10 mouse cellular contexts compared by ENCODE assay signal in genomic region chr9:103120231-103120630, GRCm38 (mm10). TPM values are rescaled to one million over a fixed set of nuclear protein-coding genes. Genes with fewer than 3 reads are reported as not detected.
DNase-seq lines count a peak whose midpoint lies in the region; ATAC-seq and TF ChIP-seq lines count a peak whose summit lies in the region.
"Had no signal": no experiment of that assay in that cellular context is flagged by ENCODE, and none has a peak within 500 bp of the region (broad histone marks: within the 10 kb centered on the region; RNA-seq: fewer than 3 reads in every experiment).

No protein-coding gene starts in this region.

- no peak overlapping the region for H3K4me3 ChIP-seq in liver, embryonic 14.5 days (ENCODE audit: insufficient read depth in 1 of 2, low read depth in 2 of 2, low read length in 2 of 2)
- no peak overlapping the region for H3K4me3 ChIP-seq in limb, embryonic 10.5 days
- H3K4me3 ChIP-seq: limb, embryonic 12.5 days had no signal

- WGBS in liver, embryonic 14.5 days (ENCODE audit: insufficient replicate concordance): 46% methylated on average over 2 of the region's 2 CpGs
- WGBS in limb, embryonic 10.5 days: 47% methylated on average over 2 of the region's 2 CpGs

- CTCF ChIA-PET in Patski (lab: Charles Lee): interaction anchor here (0.6 kb wide), 1 partner anchor 9 kb away, joined by 3 read pairs; no protein-coding TSS in a partner anchor

- no peak overlapping the region for H3K27ac ChIP-seq in liver, embryonic 14.5 days
- H3K27ac ChIP-seq in limb, embryonic 10.5 days: 0 out of 2 replicates have a peak overlapping the region, but pooled peaks have one; percentile 30
- H3K27ac ChIP-seq: limb, embryonic 12.5 days had no signal

- no peaks in the 10 kb centered on the region for H3K27me3 ChIP-seq in liver, embryonic 14.5 days (ENCODE audit: control insufficient read depth, insufficient read depth, low read length)
- H3K27me3 ChIP-seq in Patski: no peaks in the 10 kb centered on the region
- H3K27me3 ChIP-seq in limb, embryonic 10.5 days (ENCODE audit: low read depth, poor library complexity, severe bottlenecking): peaks cover 10% of the 10 kb centered on the region

- no peak overlapping the region for H3K9ac ChIP-seq in liver, embryonic 14.5 days (replicated peaks)
- H3K9ac ChIP-seq: limb, embryonic 12.5 days had no signal

- no peaks in the 10 kb centered on the region for H3K36me3 ChIP-seq in liver, embryonic 14.5 days (replicated peaks; ENCODE audit: control insufficient read depth, insufficient read depth, low read depth)
- no peaks in the 10 kb centered on the region for H3K36me3 ChIP-seq in limb, embryonic 10.5 days
- H3K36me3 ChIP-seq: limb, embryonic 12.5 days had no signal

- TF ChIP-seq EP300 in liver, embryonic 14.5 days (IDR thresholded peaks at IDR 0.05; ENCODE audit: low read depth): no peak

- no peaks in the 10 kb centered on the region for H3K9me3 ChIP-seq in liver, embryonic 14.5 days (ENCODE audit: control insufficient read depth, low read length)
- H3K9me3 ChIP-seq in limb, embryonic 10.5 days (replicated peaks): no peaks in the 10 kb centered on the region
- H3K9me3 ChIP-seq: limb, embryonic 12.5 days had no signal

- no peak for ATAC-seq in liver, embryonic 14.5 days (ENCODE audit: insufficient read depth)
- ATAC-seq in Patski: peak; percentile 39
- ATAC-seq: intestine, embryonic 16.5 days had no signal

- no peaks in the 10 kb centered on the region for H3K4me1 ChIP-seq in liver, embryonic 14.5 days (replicated peaks; ENCODE audit: control insufficient read depth in 2 of 2, insufficient read depth in 2 of 2, low read length in 1 of 2)
- H3K4me1 ChIP-seq in limb, embryonic 10.5 days: no peaks in the 10 kb centered on the region

- in situ Hi-C loops in Patski (cut with MboI; ENCODE audit: low pct_unique_long_range_greater_than_20kb): no loop called here

- peak; percentile 24; the same call in 1 of the 2 replicates for TF ChIP-seq CTCF in liver, embryonic 14.5 days (IDR thresholded peaks at IDR 0.05; ENCODE audit: low read depth)
- TF ChIP-seq CTCF in Patski (IDR thresholded peaks at IDR 0.05): no peak

- peak; percentile 72 for DNase-seq in heart, adult 11 months
- no peak for DNase-seq in heart, adult 18-20 months
- DNase-seq in liver, embryonic 14.5 days (ENCODE audit: low read depth in 3 of 3, low spot score in 3 of 3): no peak
- DNase-seq in liver: no peak
- DNase-seq in Patski (ENCODE audit: low read depth, low spot score): no peak
- no peak for DNase-seq in limb, embryonic 10.5 days (ENCODE audit: low spot score)
- no peak for DNase-seq in kidney, adult 9 months
- DNase-seq in thymus, postnatal 10 days (ENCODE audit: low spot score in 2 of 2): no peak

- POLR2A ChIA-PET in Patski (lab: Charles Lee): no interaction called here

- H3K4me2 ChIP-seq in liver, embryonic 14.5 days (ENCODE audit: low read depth): no peak overlapping the region
- H3K4me2 ChIP-seq: limb, embryonic 12.5 days had no signal

RNA-seq across cellular contexts. Expression of gene Rab6b, which starts 8.6 kb away (rescaled TPM):
- total RNA-seq in heart, adult 18-20 months (2021): 1 to 10 TPM; 1.2 to 1.8 TPM
- polyA plus RNA-seq in liver, embryonic 14.5 days (2012; rRNA removed): 0.11 and 0.13 TPM in 2 replicates
- 0.05 TPM in 1 of 2 replicates, not detected in the other for polyA plus RNA-seq in liver, embryonic 14.5 days (2014; fragmentation: Nextera tagmentation; extraction: Ambion mirVana)
- polyA plus RNA-seq in Patski (2021): 43.8 TPM
- polyA plus RNA-seq in limb, embryonic 10.5 days (2016; fragmentation: Nextera tagmentation; extraction: Ambion mirVana): 1.2 and 2.1 TPM in 2 replicates

Comparison
In these comparisons a context has a peak if more than half of its experiments do, and no peak if none do; other contexts are left out.
1. RNA of gene Rab6b, which starts 8.6 kb away (polyA plus RNA-seq): 43.8 TPM in Patski (single experiment); 1.2 to 2.1 TPM in limb, embryonic 10.5 days and 0.05 to 0.13 TPM in liver, embryonic 14.5 days; every median in the first group is over 10 times any median in the second.